Mouse (Mus musculus) stomach, postnatal 0 days (tissue): Measurements from ENCODE around the gene Gm17067. TPM values are rescaled to one million over a fixed set of nuclear protein-coding genes. Genes with fewer than 3 reads are reported as not detected.
"Not testable (repeated sequence)": the region's sequence is repeated elsewhere in the genome, so short reads cannot be mapped to it uniquely, and the experiment has no call there.

Experiments used
- ATAC-seq: fragments of 200-750 bp; cut with Nextera tagmentation; 2 replicates; pipeline ENCODE4 v1.8.0; 2017; ENCODE audit not compliant: low FRiP score, low TSS enrichment
- DNase-seq: peaks from one replicate; pipeline ENCODE4 v3.0.0-alpha.2; 2016; ENCODE audit warnings: low spot score
- H3K27ac ChIP-seq: fragments of 300-500 bp; sonication (generic); replicated peaks from 2 replicates; pipeline ENCODE4 v1.5.1; 2014; ENCODE audit warnings: mild to moderate bottlenecking, control low read depth
- H3K27me3 ChIP-seq: fragments of 300-500 bp; sonication (generic); 2 replicates; pipeline ENCODE4 v1.6.1; 2014; ENCODE audit warnings: low read length; ENCODE audit not compliant: control insufficient read depth, insufficient read depth
- H3K36me3 ChIP-seq: fragments of 300-500 bp; sonication (generic); 2 replicates; pipeline ENCODE4 v1.6.1; 2014; ENCODE audit warnings: low read length, mixed read lengths; ENCODE audit not compliant: control insufficient read depth, insufficient read depth
- H3K4me1 ChIP-seq: fragments of 300-500 bp; sonication (generic); replicated peaks from 2 replicates; pipeline ENCODE4 v1.6.1; 2014; ENCODE audit warnings: antibody characterized with exemption; ENCODE audit not compliant: control insufficient read depth, insufficient read depth
- H3K4me2 ChIP-seq: fragments of 300-500 bp; sonication (generic); replicated peaks from 2 replicates; pipeline ENCODE4 v1.6.1; 2014; ENCODE audit warnings: low read depth, mild to moderate bottlenecking, control low read depth, moderate library complexity
- H3K4me3 ChIP-seq: fragments of 300-500 bp; sonication (generic); 2 replicates; pipeline ENCODE4 v1.5.1; 2014; ENCODE audit warnings: low read depth, low read length, control low read depth
- H3K9ac ChIP-seq: fragments of 300-500 bp; sonication (generic); 2 replicates; pipeline ENCODE4 v1.6.1; 2014; ENCODE audit warnings: mild to moderate bottlenecking, low read length, control low read depth, mixed read lengths
- H3K9me3 ChIP-seq: fragments of 300-500 bp; sonication (generic); 2 replicates; pipeline ENCODE4 v1.6.1; 2016; ENCODE audit warnings: low read length; ENCODE audit not compliant: control insufficient read depth
- CTCF ChIP-seq: IDR thresholded peaks from 2 replicates; pipeline ENCODE4 v1.5.1; 2016; ENCODE audit warnings: antibody characterized with exemption, low read depth, mild to moderate bottlenecking, moderate library complexity
- WGBS: fragments of 180-500 bp; shearing (Covaris S2); extraction: QIAGEN DNeasy Blood & Tissue Kit; methylation state at CpG from one replicate; pipeline ENCODE4 v1.1.7; 2014; 5-methylcytosine and 5-hydroxymethylcytosine counted together
- polyA plus RNA-seq: library from polyadenylated mRNA; unstranded; fragments of >200 nt; fragmentation: Nextera tagmentation; extraction: Ambion mirVana; gene quantifications from 2 replicates; pipeline ENCODE4 v1.2.1, GENCODE M21; 2015

The Gm17067 gene
- polyA plus RNA-seq, 1 experiment from 2014 or later = not detected

DNA sequence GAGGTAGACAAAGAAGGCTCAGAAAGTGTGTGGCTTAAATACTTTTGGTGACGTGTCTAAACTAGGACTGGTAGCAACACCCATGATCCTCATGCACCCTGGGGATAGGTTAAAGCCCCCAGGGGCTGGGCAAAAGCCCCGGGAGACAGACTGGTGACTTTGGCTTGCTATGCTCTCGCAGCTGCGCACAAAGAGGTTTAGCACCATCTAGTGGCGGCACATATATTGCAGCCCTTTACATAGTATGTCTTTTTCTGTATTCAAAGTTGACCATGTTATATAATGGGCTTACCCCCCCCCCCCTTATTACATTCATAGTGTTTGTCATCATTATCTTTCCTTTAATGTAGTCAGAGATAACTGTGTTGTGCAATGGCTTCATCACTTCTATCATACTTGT, 66.7 kb downstream of the Gm17067 start:
- H3K27me3 ChIP-seq, H3K4me3 ChIP-seq, H3K4me2 ChIP-seq, H3K4me1 ChIP-seq, ATAC-seq, H3K9me3 ChIP-seq, DNase-seq, H3K27ac ChIP-seq, H3K9ac ChIP-seq, H3K36me3 ChIP-seq: not testable (repeated sequence)
- WGBS = 77% methylated on average over 4 of the region's 5 CpGs
- peak; percentile 27; the same call in 1 of the 2 replicates for TF ChIP-seq CTCF

Other genes with a start within 250 kb of the Gm17067 start
- gene Zfp141, start 221.3 kb downstream of the Gm17067 start, polyA plus RNA-seq = 2.3 and 2.7 TPM in 2 replicates
- not detected in 2 replicates for gene Gm21028, start 148.4 kb downstream of the Gm17067 start, polyA plus RNA-seq
- gene Zfp977, start 134.5 kb downstream of the Gm17067 start, polyA plus RNA-seq = 0.70 and 0.91 TPM in 2 replicates
- 0.84 and 0.91 TPM in 2 replicates for gene Zfp976, start 84.4 kb downstream of the Gm17067 start, polyA plus RNA-seq
- gene Zfp975, start 34.3 kb downstream of the Gm17067 start, polyA plus RNA-seq = 2.3 and 2.5 TPM in 2 replicates
- not detected in 2 replicates for gene Vmn2r62, start 66.5 kb upstream of the Gm17067 start, polyA plus RNA-seq
- gene Gm2381, start 140.2 kb upstream of the Gm17067 start, polyA plus RNA-seq = not detected in 2 replicates
- gene Vmn2r63, start 206.8 kb upstream of the Gm17067 start, polyA plus RNA-seq = 0.02 TPM in 1 of 2 replicates, not detected in the other